Mouse (Mus musculus): ENCODE measurements around the gene Qrich2.

The Qrich2 gene

GRCm38 (mm10) chr11:116429862-116430613, 36.0 kb downstream of the Qrich2 start:
- WGBS, result 91% methylated on average over 9 of the region's 9 CpGs

- 61% methylated on average over 13 of the region's 13 CpGs for WGBS
Observed at GRCm38 (mm10) chr11:116428872-116429859, 36.9 kb downstream of the Qrich2 start.

DNA sequence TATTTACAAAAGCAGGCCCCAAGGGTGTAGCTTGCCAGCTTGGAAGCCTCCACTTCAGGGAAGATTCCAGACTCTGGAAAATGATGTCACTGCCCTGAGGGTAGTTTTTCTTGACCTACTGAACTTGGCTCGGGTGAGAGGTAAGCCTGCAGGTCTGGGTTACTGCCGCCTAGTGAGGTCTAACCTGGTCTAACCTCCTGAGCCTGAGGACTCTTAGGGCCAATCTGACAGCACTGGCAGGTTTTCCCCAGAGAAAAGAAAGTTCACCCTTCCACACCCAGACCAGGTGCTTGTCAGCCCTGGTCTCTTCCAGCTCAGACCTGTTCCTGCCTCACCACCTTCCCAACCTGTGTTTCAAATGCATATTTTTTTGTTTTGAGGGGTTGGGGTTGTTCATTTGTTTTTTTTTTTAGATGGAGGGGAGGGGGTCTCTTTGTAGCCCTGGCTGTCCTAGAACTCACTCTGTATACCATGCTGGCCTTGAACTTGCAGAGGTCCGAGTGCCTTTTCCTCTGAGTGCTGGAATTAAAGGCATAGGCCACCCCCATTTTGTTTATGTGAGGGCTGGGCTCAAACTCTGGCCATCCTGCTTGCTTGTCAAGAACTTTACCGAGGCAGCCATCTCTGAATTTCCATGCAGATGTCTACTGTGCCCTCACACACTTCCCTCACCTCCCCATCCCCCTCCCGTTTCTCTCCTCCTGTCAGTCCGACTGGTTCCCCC, 39.0 kb downstream of the Qrich2 start:
- 83% methylated on average over 6 of the region's 6 CpGs for WGBS

GRCm38 (mm10) chr11:116426328-116426727, 39.7 kb downstream of the Qrich2 start:
- 75% methylated on average over 11 of the region's 11 CpGs for WGBS

DNA sequence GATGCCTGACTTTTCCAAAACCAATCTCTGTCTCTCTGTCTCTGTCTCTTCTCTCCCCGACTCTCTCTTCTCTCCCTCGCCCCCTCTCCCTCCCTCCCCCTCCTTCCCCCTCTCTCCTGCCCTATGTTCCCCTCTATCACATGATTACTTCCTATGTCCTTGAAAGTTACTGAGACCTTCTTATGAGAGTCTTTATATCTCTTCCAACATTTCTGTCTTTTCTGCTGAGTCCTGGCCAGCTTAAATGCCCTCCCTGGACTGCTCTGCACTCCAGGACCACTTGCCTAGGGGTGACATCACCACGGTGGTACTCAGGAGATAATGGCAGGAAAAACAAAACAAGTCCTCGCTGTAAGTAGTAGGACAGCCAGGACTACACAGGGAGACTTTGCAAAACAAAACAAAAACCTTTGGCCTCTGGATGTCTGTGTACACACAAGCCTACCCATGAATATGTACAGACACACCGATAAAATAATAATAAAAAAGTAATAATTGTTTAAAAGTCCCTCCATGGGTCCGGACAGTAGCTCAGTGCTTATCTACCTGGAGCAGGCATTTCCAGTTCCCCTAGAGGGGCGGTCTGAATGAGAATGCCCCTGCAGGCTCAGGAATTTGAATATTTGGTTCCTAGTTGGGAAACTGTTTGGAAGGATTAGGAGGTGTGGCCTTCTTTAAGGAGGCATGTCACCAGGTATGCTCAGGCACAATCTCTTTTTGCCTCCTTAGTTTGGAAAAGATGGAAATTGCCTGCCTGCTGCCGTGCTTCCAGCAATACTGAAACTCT, 41.2 kb downstream of the Qrich2 start:
- 65% methylated on average over 8 of the region's 8 CpGs for WGBS

DNA sequence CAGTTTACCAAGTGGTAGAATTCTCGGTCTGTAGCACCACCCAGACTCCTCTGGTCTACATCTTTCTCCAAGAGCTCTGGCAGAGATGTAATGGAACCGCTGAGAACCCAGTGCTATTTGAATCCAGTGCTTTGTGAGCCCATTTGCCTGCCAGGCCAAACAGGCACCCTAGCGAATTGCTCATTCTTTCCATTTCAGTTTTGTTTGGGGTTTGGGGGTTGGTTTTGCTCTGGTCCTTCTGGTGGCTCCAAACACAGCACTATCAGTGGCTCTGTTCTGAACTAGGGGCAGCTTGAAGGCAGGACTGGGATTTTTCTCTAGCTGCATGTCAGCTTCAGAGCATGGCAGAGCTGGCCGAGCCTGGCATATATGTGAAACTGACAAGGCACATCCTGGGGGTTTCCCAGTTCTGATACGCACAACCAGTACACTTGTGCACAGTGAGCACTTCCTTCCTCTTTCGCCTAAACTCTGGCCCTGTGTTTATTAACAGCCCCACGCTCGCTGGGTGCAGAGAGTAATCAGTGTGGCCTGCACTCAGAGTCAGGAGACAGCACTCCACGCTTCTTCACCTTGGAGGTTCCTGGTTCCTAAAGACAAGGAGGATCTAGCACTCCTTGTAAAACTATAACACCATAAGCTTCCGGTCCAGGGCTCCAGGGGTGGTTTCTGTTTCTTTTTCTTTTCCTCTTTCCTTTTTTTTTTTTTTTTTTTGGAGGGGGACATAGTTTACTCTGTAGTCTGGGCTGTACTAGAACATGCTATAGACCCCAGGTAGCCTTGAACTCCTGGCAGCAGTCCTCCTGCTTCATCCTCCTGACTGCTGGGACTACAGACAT, 42.0 kb downstream of the Qrich2 start:
- 83% methylated on average over 10 of the region's 10 CpGs for WGBS

GRCm38 (mm10) chr11:116423214-116423613, 42.8 kb downstream of the Qrich2 start:
- 90% methylated on average over 6 of the region's 6 CpGs for WGBS

DNA sequence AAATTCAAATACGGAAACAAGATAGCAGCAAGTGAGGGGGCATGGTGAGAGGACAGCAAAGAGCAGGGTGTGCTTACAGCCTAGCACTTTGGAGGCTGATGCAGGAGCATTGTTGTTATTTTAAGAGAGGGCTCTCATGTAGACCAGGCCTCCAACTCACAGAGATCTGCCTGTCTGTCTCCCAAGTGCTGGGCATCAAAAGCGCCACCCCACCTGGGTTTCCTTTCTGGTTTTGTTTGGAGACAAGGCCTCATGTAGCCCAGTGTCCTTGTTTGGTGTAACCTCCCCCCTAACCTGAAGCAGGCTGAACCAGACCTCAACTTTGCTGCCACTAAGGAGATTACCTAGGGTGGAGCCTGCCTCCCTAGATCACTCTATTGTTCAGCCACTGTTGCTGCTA, 43.5 kb downstream of the Qrich2 start:
- 92% methylated on average over 2 of the region's 2 CpGs for WGBS

- 85% methylated on average over 6 of the region's 6 CpGs for WGBS
Observed at GRCm38 (mm10) chr11:116421102-116421501, 44.9 kb downstream of the Qrich2 start.

- WGBS, result 62% methylated on average over 6 of the region's 6 CpGs
Observed at GRCm38 (mm10) chr11:116418841-116419462, 47.1 kb downstream of the Qrich2 start.

DNA sequence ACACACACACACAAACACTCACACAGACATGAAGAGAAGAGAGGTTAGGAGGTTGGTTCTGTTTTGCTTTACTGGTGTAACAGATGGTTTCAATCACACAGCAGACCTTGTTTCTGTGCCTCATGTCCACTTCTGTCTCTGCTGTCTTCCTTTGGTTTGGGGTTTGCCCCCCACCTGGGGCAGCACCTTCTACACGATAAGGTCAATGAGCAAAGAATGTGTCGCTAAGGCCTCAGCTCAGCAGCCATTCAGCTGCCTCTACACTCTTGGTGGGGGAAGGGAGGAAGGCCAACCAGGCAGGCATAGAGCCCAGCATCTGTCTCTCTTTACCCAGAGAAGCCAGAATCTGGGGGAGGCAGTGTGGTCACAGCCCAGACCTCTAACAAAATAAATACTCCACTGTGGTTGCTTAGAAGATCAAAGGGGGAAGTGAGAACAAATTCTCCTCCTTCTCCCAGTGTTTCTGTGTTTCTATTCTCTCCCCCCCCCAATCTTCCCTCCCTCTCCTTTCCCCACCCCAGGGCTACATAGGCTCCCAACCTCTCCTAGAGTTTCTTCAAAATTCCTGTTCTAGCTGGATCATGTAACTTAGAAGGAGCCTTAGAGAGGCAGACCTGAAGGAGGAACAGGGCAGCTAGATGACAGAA, 47.7 kb downstream of the Qrich2 start:
- WGBS, result 49% methylated on average over 2 of the region's 2 CpGs

DNA sequence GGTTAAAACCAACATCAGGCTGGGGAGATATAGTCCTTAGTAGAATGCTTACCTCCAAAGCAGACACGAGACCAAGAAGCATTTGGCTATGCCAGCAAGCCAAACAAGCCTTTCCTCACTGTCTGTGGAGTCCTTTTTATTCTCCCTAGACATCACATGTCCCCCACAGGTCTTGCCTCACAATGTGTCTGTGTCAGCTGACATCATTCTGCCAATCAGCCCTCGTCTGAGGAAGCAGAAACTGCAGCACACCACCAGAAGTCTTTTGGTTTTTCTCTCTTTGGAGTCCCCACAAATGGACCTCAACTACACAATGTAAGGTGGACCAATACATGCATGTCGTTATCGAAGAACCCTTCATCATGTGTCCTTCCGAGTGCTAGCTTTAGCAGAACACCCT, 49.0 kb downstream of the Qrich2 start:
- 91% methylated on average over 5 of the region's 5 CpGs for WGBS

DNA sequence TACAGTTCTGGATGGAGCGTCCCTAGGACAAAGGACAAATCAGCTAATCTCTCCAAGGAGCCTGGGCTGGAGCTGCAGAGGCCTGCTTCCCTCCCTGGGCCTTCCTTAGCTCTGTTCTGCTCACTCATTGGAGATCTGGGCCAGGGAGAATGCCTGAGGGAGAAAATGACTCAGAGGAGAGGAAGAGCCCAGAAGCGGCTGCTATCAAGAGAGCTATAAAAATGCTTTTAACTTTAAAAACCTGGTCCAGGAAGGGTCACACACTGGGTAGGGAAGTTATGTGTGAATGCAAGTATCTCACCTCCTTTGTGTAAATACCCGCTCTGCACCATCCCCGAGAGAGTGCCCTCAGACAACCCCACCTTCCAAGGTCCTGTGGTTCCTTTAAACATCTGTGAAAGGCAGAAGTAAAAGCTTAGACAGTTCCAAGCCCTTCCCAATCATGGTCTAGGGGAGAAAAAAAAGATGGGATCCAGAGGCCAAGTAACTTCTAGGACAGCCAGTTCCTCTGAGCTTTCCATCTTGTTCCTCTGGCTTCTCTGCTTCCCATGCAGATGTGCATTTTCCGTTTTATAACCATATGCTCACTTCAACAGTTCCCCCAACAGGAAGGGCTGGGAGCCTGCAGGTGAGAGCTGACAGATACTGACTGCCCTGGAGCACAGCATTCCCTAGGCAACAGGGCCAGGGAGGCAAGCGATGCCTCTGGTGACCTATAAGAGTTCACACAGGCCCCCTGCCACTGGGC, 49.7 kb downstream of the Qrich2 start:
- 78% methylated on average over 6 of the region's 6 CpGs for WGBS

DNA sequence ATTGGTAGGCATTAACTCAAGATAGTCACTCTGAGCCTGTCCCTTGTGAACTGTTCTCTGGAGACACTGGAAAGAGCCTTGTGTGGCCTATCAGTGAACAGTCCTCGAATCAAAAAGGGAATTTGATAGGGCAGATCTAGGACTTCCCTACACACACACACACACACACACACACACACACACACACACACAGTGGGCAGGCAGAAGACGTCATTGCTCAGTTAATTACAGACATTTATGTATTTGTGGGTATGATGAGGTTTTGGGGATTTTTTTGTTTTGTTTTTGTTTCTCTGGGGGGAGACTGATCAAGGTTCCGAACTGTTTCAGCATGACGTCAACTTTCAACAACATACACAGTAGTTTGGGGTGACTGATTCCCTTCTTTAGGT, 52.4 kb downstream of the Qrich2 start:
- 46% methylated on average over 4 of the region's 4 CpGs for WGBS

DNA sequence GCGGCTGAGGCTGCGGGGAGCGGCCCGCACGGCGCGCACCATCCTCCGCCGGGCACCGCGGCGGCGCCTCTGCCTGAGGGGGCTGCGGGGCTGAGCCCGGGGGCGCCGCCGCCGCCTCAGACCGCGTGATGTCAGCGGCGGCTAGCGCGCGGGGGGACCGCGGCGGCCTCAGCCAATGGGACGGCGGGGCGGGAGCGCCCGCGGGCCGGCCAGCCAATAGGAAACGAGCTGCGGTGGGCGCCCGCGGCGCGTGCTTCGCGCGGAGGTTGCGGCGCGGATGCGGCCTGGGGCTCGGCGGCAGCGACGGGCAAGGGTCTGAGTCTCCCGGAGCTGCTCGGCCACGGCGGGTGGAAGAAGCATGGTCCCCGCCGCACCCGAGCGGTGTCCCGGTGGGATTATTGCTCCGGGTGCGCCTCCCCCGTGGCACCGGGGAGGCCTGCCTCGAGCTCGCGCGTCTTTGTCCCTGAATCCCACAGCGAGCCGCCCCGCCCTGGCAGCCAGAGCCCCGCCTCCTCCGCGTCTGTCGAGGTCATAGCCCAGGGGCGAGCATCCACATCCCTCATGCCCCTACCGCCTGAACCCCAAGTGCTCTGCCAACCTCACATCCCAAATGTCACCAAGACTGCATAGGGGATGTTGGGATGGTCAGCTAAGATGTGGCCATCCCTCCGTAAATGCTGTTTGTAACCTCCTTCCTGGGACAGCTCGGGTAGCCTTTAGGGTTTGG, 53.0 kb downstream of the Qrich2 start, which contains the start of gene Rnf157:
TSS of gene Rnf157 (minus strand) at position 129 of the 727 bp plus-strand sequence.
- 1% methylated on average over 82 of the region's 82 CpGs for WGBS

- WGBS, result 1% methylated on average over 75 of the region's 76 CpGs
Observed at GRCm38 (mm10) chr11:116412028-116412827, 53.8 kb downstream of the Qrich2 start.

DNA sequence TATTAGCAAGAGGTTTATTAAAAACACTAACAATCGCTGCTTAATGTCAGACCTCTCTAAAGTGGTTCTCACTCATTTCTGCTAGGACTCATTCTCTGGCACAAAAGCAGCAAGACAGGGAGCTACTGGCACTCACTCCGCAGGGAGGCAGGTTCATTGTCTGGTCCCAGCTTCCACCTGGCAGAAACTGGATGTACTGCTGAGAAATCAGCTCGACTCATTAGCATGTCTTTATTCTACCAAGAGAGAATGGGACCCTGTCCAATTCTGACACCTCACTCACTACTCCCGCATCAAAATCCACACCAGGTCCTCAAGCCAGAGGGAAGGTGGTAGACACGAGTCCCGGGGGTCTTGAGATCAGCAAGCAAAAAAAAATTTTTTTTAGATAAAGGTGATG, 54.5 kb downstream of the Qrich2 start:
- 20% methylated on average over 6 of the region's 6 CpGs for WGBS

Measured in cerebral cortex, adult 2 months (tissue).